Mouse (Mus musculus) heart, embryonic 16.5 days (tissue): Measurements from ENCODE around the gene Cmtm4. TPM values are rescaled to one million over a fixed set of nuclear protein-coding genes. Genes with fewer than 3 reads are reported as not detected.

ENCODE experiments used
- ATAC-seq: fragments of 200-750 bp; cut with Nextera tagmentation; replicated peaks from 2 replicates; pipeline ENCODE4 v1.8.0; 2017; ENCODE audit warnings: moderate number of reproducible peaks; ENCODE audit not compliant: insufficient read depth, low FRiP score; ENCODE audit errors: extremely low read depth
- H3K27ac ChIP-seq: fragments of 300-500 bp; sonication (generic); 2 replicates; pipeline ENCODE4 v1.5.1; 2014; ENCODE audit warnings: mild to moderate bottlenecking, low read length, control low read depth, moderate library complexity
- H3K27me3 ChIP-seq: fragments of 300-500 bp; sonication (generic); 2 replicates; pipeline ENCODE4 v1.6.1; 2014; ENCODE audit warnings: low read length, mixed read lengths; ENCODE audit not compliant: control insufficient read depth, insufficient read depth
- H3K36me3 ChIP-seq: fragments of 300-500 bp; sonication (generic); 2 replicates; pipeline ENCODE4 v1.6.1; 2014; ENCODE audit not compliant: control insufficient read depth, insufficient read depth
- H3K4me1 ChIP-seq: fragments of 300-500 bp; sonication (generic); 2 replicates; pipeline ENCODE4 v1.6.1; 2014; ENCODE audit warnings: low read length, mixed read lengths; ENCODE audit not compliant: control insufficient read depth, insufficient read depth
- H3K4me2 ChIP-seq: fragments of 300-500 bp; sonication (generic); 2 replicates; pipeline ENCODE4 v1.6.1; 2014; ENCODE audit warnings: low read depth, mild to moderate bottlenecking, control low read depth, low read length
- H3K4me3 ChIP-seq: fragments of 300-500 bp; sonication (generic); 2 replicates; pipeline ENCODE4 v1.5.1; 2014; ENCODE audit warnings: mild to moderate bottlenecking, control low read depth, low read length
- H3K9ac ChIP-seq: fragments of 300-500 bp; sonication (generic); 2 replicates; pipeline ENCODE4 v1.6.1; 2014; ENCODE audit warnings: low read length, control low read depth
- H3K9me3 ChIP-seq: fragments of 300-500 bp; sonication (generic); replicated peaks from 2 replicates; pipeline ENCODE4 v1.6.1; 2016; ENCODE audit warnings: low read length; ENCODE audit not compliant: control insufficient read depth
- WGBS: fragments of 180-500 bp; shearing (Covaris S2); extraction: QIAGEN DNeasy Blood & Tissue Kit; methylation state at CpG from one replicate; pipeline ENCODE4 v1.1.7; 2014; 5-methylcytosine and 5-hydroxymethylcytosine counted together
- polyA plus RNA-seq: library from polyadenylated mRNA; unstranded; fragments of >200 nt; fragmentation: Nextera tagmentation; extraction: Ambion mirVana; gene quantifications from 2 replicates; pipeline ENCODE4 v1.2.1, GENCODE M21; 2015

Gene Cmtm4
- polyA plus RNA-seq, 1 experiment from 2014 or later: 1.3 TPM

DNA sequence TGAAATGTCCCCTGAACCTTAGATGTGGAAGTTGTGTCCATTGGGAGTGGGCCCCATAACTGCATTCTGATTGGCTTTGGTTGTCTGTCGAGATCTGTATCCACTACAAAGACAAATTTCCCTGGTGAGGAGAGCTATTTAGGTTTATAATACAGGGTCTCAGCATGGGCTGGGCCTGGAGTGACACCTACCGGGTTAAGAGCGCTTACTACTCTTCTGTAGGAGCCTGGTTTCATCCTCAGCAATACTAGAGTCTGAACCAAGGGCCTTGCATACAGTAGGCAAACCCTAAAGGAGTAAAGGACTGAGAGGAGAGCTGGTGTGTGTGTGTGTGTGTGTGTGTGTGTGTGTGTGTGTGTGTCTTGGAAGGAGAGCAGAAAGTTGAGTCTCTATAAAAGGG, 18.6 kb upstream of the Cmtm4 start:
- peaks cover 16% of the 10 kb centered on the region for H3K36me3 ChIP-seq
- H3K9ac ChIP-seq: no peak overlapping the region
- H3K4me3 ChIP-seq: no peak overlapping the region
- peaks cover 17% of the 10 kb centered on the region for H3K4me1 ChIP-seq
- no peaks in the 10 kb centered on the region for H3K9me3 ChIP-seq
- no peak overlapping the region for H3K4me2 ChIP-seq
- WGBS: 58% methylated on average over 3 of the region's 3 CpGs
- H3K27me3 ChIP-seq: no peaks in the 10 kb centered on the region
- ATAC-seq: no peak; the same call in 1 of the 2 replicates
- H3K27ac ChIP-seq: no peak overlapping the region; the same call in none of the 2 replicates

DNA sequence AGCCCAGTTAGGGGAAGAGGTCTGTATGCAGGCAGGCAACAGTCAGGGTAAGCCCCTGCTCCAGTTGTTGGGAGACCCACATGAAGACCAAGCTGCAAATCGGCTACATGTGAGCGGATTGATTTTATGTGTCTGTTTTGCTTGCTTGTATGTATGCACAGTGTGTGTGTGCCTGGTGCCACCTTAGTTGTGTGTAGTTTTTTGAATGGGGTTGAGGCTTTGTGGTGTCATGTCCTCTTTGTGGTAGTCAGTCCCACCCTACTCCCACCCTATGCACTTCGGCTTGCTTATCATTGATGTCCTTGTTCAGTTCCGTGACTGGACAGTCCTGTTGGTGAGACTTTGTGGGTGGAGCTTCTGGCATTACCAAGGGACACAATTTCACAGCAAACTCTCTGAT, 18.2 kb upstream of the Cmtm4 start:
- Histone ChIP-seq H3K4me1 (peaks cover 17% of the 10 kb centered on the region), H3K9ac (no peak overlapping the region), H3K4me3 (no peak overlapping the region), H3K27ac (no peak overlapping the region; the same call in none of the 2 replicates), H3K36me3 (peaks cover 14% of the 10 kb centered on the region), H3K4me2 (no peak overlapping the region), H3K9me3 (no peaks in the 10 kb centered on the region), H3K27me3 (no peaks in the 10 kb centered on the region)
- peak; percentile 37; the same call in 1 of the 2 replicates for ATAC-seq
- WGBS: 50% methylated on average over 4 of the region's 4 CpGs

DNA sequence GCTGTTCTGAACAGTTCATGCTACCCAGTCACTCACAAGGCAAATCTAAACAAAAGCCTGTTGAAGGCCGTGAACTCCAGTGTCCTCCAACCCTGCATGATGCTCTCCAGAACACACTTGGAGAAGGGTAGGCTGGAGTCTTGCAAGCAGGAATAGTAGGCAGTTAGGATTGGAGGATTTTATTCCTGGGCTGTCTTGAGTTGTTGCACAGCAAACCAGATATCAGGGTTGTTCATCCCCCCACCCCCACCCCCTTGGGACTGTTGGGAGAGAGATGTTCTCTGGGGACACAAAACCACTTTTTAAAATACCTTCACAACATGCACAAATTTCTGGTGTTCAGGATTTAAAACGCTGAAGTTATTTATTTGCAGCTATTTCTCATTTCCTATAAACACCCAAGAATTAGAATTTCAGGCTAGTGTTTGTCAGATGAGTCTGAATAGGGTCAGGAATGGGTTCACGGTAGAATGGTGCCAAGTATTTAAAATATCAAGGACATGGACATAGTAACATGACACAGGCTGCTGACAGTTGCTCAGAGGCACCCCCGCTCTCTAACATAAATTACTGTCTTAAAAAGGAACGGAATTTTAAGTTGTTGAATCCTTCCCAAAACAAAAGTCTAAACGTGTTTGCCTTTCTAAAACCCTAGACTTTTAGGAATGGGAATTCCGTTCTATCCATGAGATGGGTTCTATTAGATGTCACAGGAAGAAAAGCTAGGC, 17.4 kb upstream of the Cmtm4 start:
- H3K27me3 ChIP-seq: no peaks in the 10 kb centered on the region
- no peak overlapping the region for H3K9ac ChIP-seq
- H3K4me1 ChIP-seq: peaks cover 17% of the 10 kb centered on the region
- WGBS: 26% methylated on average over 7 of the region's 7 CpGs
- no peaks in the 10 kb centered on the region for H3K9me3 ChIP-seq
- H3K4me3 ChIP-seq: no peak overlapping the region
- ATAC-seq: 0 out of 2 replicates have a peak, but pooled peaks have one; percentile 64
- H3K4me2 ChIP-seq: peak overlapping the region; percentile 30; the same call in 1 of the 2 replicates
- H3K36me3 ChIP-seq: peaks cover 10% of the 10 kb centered on the region
- peak overlapping the region; percentile 51 for H3K27ac ChIP-seq

DNA sequence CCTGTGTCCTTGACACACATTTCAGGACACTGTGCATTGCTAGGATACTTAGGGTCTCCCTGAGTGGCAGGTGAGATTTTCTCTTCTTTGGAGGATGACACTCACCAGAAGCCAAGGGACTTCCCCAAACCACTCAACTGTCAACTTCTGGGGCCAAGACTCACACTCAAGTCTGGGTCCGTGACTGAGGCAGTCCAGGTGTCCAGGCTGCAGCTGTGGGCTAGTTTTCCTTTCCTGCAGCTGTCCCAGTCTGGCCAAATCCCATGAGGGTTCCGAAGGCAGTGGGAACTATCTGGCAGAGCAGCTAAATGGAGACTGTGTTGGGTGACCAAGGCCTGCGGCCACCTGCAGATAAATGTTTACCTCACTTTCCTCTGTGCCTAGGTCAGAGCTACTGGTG, 16.4 kb upstream of the Cmtm4 start:
- Histone ChIP-seq H3K27ac (no peak overlapping the region), H3K9me3 (no peaks in the 10 kb centered on the region), H3K4me3 (no peak overlapping the region), H3K9ac (no peak overlapping the region), H3K4me2 (no peak overlapping the region), H3K36me3 (peaks cover under 1% of the 10 kb centered on the region), H3K4me1 (peaks cover 17% of the 10 kb centered on the region), H3K27me3 (no peaks in the 10 kb centered on the region)
- no peak for ATAC-seq
- WGBS: 77% methylated on average over 3 of the region's 3 CpGs

DNA sequence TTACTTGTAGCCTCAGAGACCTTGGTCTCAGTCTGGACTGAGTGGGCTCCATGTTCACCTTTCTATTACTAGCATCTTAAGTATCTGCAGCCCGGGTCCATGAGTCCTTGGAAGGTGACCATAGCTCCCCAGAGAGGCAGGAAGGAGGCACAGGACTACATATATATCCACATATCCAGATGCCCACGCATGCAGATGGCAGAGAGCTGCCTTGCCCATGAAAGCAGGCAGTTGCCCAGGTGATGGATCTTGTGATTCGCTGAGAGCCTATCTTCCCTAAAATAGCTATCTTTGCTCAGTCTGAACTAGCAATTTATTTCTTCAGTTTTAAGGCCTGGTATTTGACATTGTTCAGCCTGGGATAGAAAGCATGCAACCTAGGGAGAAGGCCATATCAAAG, 15.9 kb upstream of the Cmtm4 start:
- ATAC-seq: no peak
- Histone ChIP-seq H3K27ac (no peak overlapping the region), H3K36me3 (no peaks in the 10 kb centered on the region), H3K9ac (no peak overlapping the region), H3K9me3 (no peaks in the 10 kb centered on the region), H3K4me1 (peaks cover 17% of the 10 kb centered on the region), H3K4me2 (no peak overlapping the region), H3K4me3 (no peak overlapping the region), H3K27me3 (no peaks in the 10 kb centered on the region)
- WGBS: 89% methylated on average over 3 of the region's 3 CpGs

DNA sequence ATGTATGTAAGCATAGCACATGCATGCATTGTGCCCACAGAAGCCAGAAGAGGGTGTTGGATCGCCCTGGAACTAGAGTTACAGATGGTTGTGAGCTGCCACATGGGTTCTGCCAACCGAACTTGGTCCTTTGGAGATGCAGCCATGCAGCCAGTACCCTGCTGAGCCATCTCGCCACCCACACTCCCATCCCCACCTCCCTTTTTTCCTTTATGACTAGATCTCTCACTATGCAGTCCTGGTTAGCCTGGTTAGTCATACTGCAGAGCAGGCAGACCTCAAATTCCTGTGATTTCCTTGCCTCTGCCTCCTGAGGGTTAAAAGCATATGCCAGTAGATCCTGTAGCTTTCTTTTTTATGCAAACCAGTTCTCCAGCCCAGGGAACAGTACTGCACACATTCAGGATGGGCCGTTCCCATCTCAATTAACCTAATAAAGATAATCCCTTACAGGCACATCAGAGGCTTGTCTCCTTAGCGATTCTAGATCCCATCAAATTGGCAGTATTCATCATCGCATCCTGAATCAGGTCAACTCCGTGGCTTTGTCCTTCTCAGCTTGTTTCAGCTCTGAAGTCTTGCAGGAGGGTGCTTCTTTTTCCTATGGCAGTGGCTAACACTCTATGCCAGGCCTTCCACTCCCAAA, 15.1 kb upstream of the Cmtm4 start:
- no peak for ATAC-seq
- no peak overlapping the region for H3K9ac ChIP-seq
- no peaks in the 10 kb centered on the region for H3K9me3 ChIP-seq
- no peaks in the 10 kb centered on the region for H3K27me3 ChIP-seq
- H3K4me3 ChIP-seq: no peak overlapping the region
- no peaks in the 10 kb centered on the region for H3K36me3 ChIP-seq
- H3K4me1 ChIP-seq: peaks cover 19% of the 10 kb centered on the region
- WGBS: 66% methylated on average over 7 of the region's 7 CpGs
- no peak overlapping the region for H3K27ac ChIP-seq
- H3K4me2 ChIP-seq: no peak overlapping the region

DNA sequence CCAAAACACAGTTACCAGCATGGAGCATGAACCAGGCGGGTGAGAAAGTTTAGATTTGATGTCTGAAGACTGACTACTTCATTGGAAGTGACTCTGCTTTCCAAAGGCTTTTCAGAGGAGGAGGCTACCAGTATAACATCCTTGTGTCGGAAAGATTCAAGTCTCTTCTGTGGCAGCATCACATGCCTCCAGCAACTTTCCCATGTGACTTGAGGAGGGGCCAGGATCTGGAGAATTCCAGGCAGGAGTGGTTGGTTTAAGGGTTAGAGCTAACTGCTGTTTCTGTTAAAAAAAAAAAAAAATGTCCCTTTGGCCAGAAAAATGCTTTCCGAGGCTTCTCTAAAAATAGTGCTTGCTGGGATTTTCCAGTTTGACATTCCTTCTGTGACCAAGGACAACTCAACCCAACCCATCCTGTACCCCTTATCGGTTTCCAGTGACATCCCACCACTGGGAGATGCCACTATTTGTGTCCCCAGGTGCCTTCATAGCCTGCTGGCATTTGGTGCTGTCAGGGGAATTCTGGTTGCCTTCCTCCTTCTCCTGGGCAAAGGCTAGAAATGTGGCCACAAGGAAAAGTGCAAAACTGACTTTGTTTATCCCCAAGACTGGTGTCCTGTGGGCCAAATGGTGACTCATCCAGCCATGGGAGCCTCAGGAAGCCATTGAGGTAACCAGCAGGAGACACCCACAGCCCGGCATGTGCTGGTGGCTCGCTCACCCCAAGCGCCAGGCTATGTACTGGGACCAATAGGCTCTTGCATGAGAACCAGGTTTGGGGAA, 12.9 kb upstream of the Cmtm4 start:
- Histone ChIP-seq H3K9me3 (no peaks in the 10 kb centered on the region), H3K27ac (no peak overlapping the region), H3K4me1 (peaks cover 25% of the 10 kb centered on the region), H3K9ac (no peak overlapping the region), H3K4me3 (no peak overlapping the region), H3K27me3 (no peaks in the 10 kb centered on the region), H3K36me3 (no peaks in the 10 kb centered on the region), H3K4me2 (no peak overlapping the region)
- ATAC-seq: no peak
- 72% methylated on average over 7 of the region's 7 CpGs for WGBS

DNA sequence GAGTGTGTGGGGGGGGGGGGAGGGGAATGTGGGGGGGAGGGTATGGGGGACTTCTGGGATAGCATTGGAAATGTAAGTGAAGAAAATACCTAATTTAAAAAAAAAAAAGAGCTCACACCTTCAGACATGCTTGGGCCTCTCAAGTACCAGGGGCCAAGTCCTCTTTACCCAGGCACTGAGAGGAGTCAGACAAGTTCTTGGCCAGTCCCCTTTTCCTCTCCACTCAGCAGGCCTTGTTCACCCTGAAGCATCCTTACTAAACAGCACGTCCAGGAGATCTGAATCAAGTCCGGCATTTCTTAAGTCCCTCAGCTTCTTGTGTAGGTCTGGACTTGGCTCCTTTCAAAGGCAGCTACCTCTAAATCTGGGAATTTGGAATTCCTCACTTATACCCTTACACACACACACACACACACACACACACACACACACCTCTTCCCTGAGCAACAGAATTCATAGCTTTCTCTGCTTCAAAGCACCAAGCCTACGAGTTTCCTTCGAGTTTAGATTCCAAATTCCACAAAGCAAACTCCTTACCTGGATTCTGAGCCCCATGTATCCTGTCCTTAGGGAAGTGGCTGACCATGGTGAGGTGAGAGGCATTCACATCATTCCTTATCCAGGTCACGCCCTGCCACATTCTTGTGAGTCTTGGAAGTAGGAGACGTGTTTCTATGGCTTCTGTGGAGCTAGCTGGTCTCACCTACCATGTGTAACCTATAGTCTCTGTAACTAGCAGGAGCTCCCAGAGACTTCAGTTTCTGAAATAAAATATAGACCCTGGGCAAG, 10.9 kb upstream of the Cmtm4 start:
- no peaks in the 10 kb centered on the region for H3K27me3 ChIP-seq
- WGBS: 78% methylated on average over 6 of the region's 6 CpGs
- H3K4me2 ChIP-seq: no peak overlapping the region
- H3K36me3 ChIP-seq: no peaks in the 10 kb centered on the region
- no peaks in the 10 kb centered on the region for H3K9me3 ChIP-seq
- H3K4me1 ChIP-seq: peaks cover 14% of the 10 kb centered on the region
- no peak for ATAC-seq
- H3K4me3 ChIP-seq: no peak overlapping the region
- no peak overlapping the region for H3K27ac ChIP-seq
- H3K9ac ChIP-seq: no peak overlapping the region
